Mouse (Mus musculus) left cerebral cortex, postnatal 36 days (tissue): ENCODE results near the gene Plb1. TPM values are rescaled to one million over a fixed set of nuclear protein-coding genes. Genes with fewer than 3 reads are reported as not detected.

Experiments
- DNase-seq, 2 experiments: peaks; one replicate each; pipeline ENCODE4 v3.0.0; 2021 to 2022; ENCODE audit warnings: low spot score in 2 of 2, mixed read lengths in 1 of 2
- intact Hi-C: fragments of 180-260 bp; cut with DNase I; formaldehyde crosslinking; loops from one replicate; pipeline ENCODE4 v1.15.1; 2025
- total RNA-seq, 2 experiments: library from RNA; stranded (reverse); gene quantifications; 2 replicates each; pipeline ENCODE4 v1.2.3; 2021

The Plb1 gene
- total RNA-seq, 2 experiments from 2014 or later, result 0.68 to 2.1 TPM

DNA sequence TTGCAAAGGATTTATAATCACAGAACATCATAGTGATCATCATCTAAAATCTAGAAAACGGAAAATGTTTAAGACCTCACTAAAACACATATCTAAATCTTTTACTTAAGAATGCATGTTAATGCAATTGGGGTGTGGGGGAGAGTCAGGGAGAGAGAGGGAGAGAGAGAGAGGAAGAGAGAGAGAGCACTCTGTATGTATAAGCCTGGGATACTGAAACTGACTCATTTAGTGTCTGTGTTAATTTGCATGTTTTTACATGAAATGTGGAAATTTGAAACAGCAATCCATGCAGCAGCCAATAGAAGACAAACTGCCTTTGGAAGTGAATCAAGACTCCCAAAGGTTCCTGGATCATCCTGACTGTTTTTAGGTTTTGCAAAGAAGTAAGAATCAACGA is 181.1 kb downstream of the Plb1 start:
- DNase-seq, result no peak
- intact Hi-C loops, result no loop called here

GRCm38 (mm10) chr5:32414461-32414985 is 182.0 kb downstream of the Plb1 start:
- intact Hi-C loops, result no loop called here
- DNase-seq, result peak in 1 of 2 experiments; percentile 23

GRCm38 (mm10) chr5:32415554-32415953 is 183.0 kb downstream of the Plb1 start:
- intact Hi-C loops, result no loop called here

More at GRCm38 (mm10) chr5:32415554-32415953, 183.0 kb downstream of the Plb1 start:
- DNase-seq, result no peak

Other genes starting within 250 kb of the Plb1 start
- 10 to 100 TPM; 41.2 to 43.3 TPM for gene Fosl2, start 96.9 kb upstream of the Plb1 start, total RNA-seq
- 100 to 1,000 TPM; 380 to 391 TPM for gene Ppp1cb, start 226.1 kb downstream of the Plb1 start, total RNA-seq